Mouse (Mus musculus): ENCODE data around the gene Eif2b2.

GRCm38 (mm10) chr12:85269821-85270220, 50.5 kb downstream of the Eif2b2 start:
- no peak for TF ChIP-seq CTCF (IDR thresholded peaks at IDR 0.05)
- no peak for TF ChIP-seq EP300 (IDR thresholded peaks at IDR 0.05)

All from lung, postnatal 0 days (tissue).